Mouse (Mus musculus): ENCODE measurements around the gene Plekha3. TPM values are rescaled to one million over a fixed set of nuclear protein-coding genes. Genes with fewer than 3 reads are reported as not detected.
A peak's percentile ranks its signal among the peaks of the same experiment; 100 is the strongest.

The Plekha3 gene
- polyA plus RNA-seq, 1 experiment from 2014 or later = 11.5 TPM

DNA sequence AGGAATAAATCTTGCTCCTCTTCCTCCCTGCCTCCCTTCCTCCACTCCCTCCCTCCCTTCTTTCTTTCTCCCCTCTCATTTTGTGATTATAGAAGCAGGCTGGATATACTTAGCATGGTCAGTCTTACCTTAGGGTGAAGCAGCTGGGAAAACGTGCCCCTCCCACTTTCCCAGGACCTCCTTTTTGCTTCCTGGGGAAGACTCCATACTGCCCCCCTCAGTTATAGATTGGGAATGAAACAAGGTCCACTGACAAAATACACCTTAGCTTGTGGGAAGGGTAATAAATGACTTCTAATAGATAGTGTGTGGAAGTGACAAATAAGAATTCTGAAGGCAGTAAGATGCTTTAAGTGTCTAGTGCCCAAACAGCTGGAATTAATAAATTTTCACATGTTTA lies 19.1 kb upstream of the Plekha3 start:
- Histone ChIP-seq H3K9ac (no peak overlapping the region), H3K36me3 (no peaks in the 10 kb centered on the region), H3K27me3 (no peaks in the 10 kb centered on the region), H3K4me2 (replicated peaks) (no peak overlapping the region), H3K27ac (replicated peaks) (no peak overlapping the region), H3K4me1 (no peaks in the 10 kb centered on the region), H3K9me3 (replicated peaks) (no peaks in the 10 kb centered on the region), H3K4me3 (replicated peaks) (no peak overlapping the region)
- WGBS = 19% methylated on average over 1 of the region's 1 CpGs
- ATAC-seq (ENCODE audit: insufficient number of reproducible peaks, low FRiP score, low TSS enrichment, low read depth) = no peak

DNA sequence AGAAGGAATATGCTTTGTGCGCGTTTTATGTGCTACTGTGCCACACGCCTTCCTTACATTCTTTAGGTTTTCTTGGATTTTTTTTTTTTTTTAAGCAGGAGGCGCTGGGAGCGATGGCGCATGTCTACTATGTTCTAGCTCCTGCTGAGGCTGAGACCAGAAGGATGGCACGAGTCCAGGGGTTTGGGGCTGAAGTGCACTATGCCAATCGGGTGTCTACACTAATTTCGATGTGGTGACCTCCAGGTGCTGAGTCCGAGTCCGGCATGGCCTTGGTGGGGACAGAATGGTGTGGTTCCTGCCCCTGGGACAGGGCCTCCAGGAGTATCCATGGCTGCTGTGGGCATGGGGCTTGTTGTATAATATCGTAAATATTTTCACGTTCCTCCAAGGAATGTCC lies 16.5 kb upstream of the Plekha3 start:
- H3K9me3 ChIP-seq (replicated peaks) = no peaks in the 10 kb centered on the region
- 77% methylated on average over 13 of the region's 13 CpGs for WGBS
- no peaks in the 10 kb centered on the region for H3K27me3 ChIP-seq
- H3K4me2 ChIP-seq (replicated peaks) = no peak overlapping the region
- peaks cover 11% of the 10 kb centered on the region; the same call in 1 of the 2 replicates for H3K36me3 ChIP-seq
- no peaks in the 10 kb centered on the region for H3K4me1 ChIP-seq
- H3K9ac ChIP-seq = no peak overlapping the region
- H3K27ac ChIP-seq (replicated peaks) = no peak overlapping the region
- H3K4me3 ChIP-seq (replicated peaks) = no peak overlapping the region
- ATAC-seq (ENCODE audit: insufficient number of reproducible peaks, low FRiP score, low TSS enrichment, low read depth) = no peak

DNA sequence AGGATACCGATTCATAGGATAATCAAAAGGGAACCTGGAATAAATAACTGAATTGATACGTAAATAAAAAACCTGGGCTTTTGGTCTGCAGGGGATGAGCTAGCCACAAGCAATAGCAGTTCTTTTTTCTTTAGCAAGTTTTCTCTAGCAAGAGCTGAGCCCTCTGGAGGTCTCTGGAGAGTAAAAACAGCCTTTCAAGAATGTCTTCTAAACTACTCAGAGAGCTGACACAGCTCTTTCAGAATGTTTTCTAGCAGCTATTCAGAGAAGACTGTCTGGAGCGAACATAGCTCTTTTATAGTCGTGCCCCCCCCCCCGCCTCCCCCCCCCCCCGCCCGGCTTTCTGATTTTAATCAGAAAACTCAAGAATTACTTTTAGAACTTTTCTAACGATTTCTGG lies 15.7 kb upstream of the Plekha3 start:
- H3K9ac ChIP-seq = no peak overlapping the region
- H3K4me3 ChIP-seq (replicated peaks) = no peak overlapping the region
- peaks cover 18% of the 10 kb centered on the region for H3K36me3 ChIP-seq
- H3K4me1 ChIP-seq = no peaks in the 10 kb centered on the region
- no peak for ATAC-seq (ENCODE audit: insufficient number of reproducible peaks, low FRiP score, low TSS enrichment, low read depth)
- 32% methylated on average over 8 of the region's 8 CpGs for WGBS
- H3K4me2 ChIP-seq (replicated peaks) = no peak overlapping the region
- no peaks in the 10 kb centered on the region for H3K9me3 ChIP-seq (replicated peaks)
- H3K27ac ChIP-seq (replicated peaks) = no peak overlapping the region
- H3K27me3 ChIP-seq = no peaks in the 10 kb centered on the region

DNA sequence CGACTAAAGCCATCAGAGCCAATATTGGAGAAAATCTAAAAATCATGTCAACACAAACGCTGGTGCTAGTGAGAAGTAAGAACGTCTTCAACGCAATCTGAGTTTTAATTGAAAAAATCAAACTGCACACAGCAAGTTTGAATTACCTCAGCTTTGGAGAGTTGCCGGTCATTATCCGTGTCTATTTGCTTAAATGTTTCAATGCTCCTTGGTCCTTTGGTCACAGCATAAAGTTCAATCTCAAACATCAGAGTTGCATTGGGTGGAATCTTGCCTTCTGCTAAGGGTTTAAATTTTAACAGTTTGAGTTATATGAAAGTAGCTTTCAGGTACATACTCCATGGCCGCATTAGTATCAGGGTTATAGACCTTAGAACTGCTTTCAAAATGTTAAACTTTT lies 9.6 kb upstream of the Plekha3 start:
- H3K27ac ChIP-seq (replicated peaks) = no peak overlapping the region
- 90% methylated on average over 7 of the region's 7 CpGs for WGBS
- H3K9ac ChIP-seq = no peak overlapping the region
- H3K4me2 ChIP-seq (replicated peaks) = no peak overlapping the region
- no peak overlapping the region for H3K4me3 ChIP-seq (replicated peaks)
- no peak for ATAC-seq (ENCODE audit: insufficient number of reproducible peaks, low FRiP score, low TSS enrichment, low read depth)
- no peaks in the 10 kb centered on the region for H3K27me3 ChIP-seq
- H3K4me1 ChIP-seq = no peaks in the 10 kb centered on the region
- no peaks in the 10 kb centered on the region for H3K9me3 ChIP-seq (replicated peaks)
- peaks cover 37% of the 10 kb centered on the region for H3K36me3 ChIP-seq

DNA sequence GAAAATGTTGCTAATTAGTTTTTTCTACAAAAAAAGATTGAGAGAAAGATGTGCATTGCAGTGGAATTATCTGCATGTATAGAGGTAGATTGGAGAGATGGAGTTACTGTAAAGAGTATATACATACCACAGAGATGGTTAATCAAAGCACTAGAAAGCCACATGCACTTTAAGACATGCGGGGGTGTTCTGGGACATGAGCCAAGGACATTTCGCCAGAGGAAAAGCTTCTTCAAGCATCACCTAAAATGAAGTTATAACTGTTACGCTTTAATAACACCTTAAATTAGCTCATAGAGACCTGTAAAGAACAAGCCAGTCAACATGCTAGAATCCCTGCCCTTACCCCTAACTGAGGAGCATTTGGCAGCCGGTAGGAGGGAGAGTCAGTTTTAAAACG lies 7.9 kb upstream of the Plekha3 start:
- Histone ChIP-seq H3K27ac (replicated peaks) (no peak overlapping the region), H3K4me2 (replicated peaks) (no peak overlapping the region), H3K36me3 (peaks cover 30% of the 10 kb centered on the region), H3K9ac (no peak overlapping the region), H3K4me1 (0 out of 2 replicates have a peak, but pooled peaks cover 4% of the 10 kb centered on the region), H3K4me3 (replicated peaks) (no peak overlapping the region), H3K27me3 (no peaks in the 10 kb centered on the region), H3K9me3 (replicated peaks) (no peaks in the 10 kb centered on the region)
- no peak for ATAC-seq (ENCODE audit: insufficient number of reproducible peaks, low FRiP score, low TSS enrichment, low read depth)
- 53% methylated on average over 5 of the region's 5 CpGs for WGBS

DNA sequence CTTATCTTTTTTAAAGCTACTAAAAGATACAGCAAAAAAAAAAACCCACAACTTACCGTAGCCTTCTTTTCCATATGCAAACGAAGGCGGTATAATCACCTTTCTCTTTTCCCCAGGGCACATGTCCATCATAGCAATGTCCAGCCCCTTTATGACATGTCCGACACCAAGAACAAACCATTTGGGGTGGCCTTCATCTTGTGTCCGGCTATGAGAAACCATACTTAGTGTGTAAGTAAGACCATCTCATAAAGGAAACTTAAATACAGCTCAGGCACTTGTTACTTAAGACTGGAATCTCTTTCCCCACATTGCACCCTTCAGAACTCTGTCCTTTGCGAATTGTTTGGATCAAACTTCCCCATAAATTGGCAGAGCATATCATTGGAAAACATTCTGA lies 3.4 kb upstream of the Plekha3 start:
- 79% methylated on average over 6 of the region's 6 CpGs for WGBS
- Histone ChIP-seq H3K9me3 (replicated peaks) (no peaks in the 10 kb centered on the region), H3K27me3 (no peaks in the 10 kb centered on the region), H3K9ac (no peak overlapping the region; the same call in 1 of the 2 replicates), H3K4me1 (peaks cover 21% of the 10 kb centered on the region), H3K4me3 (replicated peaks) (peak overlapping the region; percentile 54), H3K36me3 (0 out of 2 replicates have a peak, but pooled peaks cover 8% of the 10 kb centered on the region), H3K27ac (replicated peaks) (peak overlapping the region; percentile 87; the same call in 1 of the 2 replicates), H3K4me2 (replicated peaks) (peak overlapping the region; percentile 62)
- no peak for ATAC-seq (ENCODE audit: insufficient number of reproducible peaks, low FRiP score, low TSS enrichment, low read depth)

DNA sequence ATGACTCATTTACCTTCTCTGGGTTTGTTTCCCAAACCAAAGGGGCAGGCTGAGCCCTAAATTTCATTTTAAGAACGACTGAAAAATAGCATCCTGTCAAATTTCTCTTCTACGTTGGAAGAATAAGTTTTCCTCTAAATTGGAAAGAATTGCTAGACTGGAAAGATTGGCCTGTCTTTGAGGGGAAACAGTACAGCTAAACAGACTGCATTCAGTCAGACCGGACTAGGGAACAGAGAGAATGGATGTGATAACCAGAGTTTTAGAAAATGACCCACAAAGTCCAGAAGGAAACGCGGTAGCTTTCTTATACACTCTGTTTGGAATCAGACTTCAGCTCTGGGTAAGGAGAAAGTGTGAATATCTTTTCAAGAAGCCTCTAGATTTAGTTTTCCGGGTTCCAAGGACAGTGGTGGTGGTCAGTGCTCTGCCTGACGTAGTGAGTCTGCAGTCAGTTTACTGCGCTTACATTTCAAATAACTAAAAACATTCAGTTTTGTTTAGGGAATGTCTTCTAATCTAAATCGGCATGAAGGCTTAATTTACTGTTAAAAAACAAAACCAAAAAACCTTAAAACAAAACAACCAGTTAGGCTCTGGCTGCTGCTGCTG lies 2.8 kb upstream of the Plekha3 start:
- Histone ChIP-seq H3K36me3 (0 out of 2 replicates have a peak, but pooled peaks cover 6% of the 10 kb centered on the region), H3K27me3 (no peaks in the 10 kb centered on the region), H3K4me1 (peaks cover 24% of the 10 kb centered on the region), H3K9ac (peak overlapping the region; percentile 41; the same call in 1 of the 2 replicates), H3K4me2 (replicated peaks) (peak overlapping the region; percentile 62), H3K27ac (replicated peaks) (peak overlapping the region; percentile 87), H3K4me3 (replicated peaks) (peak overlapping the region; percentile 54), H3K9me3 (replicated peaks) (no peaks in the 10 kb centered on the region)
- WGBS = 20% methylated on average over 9 of the region's 9 CpGs
- ATAC-seq (ENCODE audit: insufficient number of reproducible peaks, low FRiP score, low TSS enrichment, low read depth) = no peak

DNA sequence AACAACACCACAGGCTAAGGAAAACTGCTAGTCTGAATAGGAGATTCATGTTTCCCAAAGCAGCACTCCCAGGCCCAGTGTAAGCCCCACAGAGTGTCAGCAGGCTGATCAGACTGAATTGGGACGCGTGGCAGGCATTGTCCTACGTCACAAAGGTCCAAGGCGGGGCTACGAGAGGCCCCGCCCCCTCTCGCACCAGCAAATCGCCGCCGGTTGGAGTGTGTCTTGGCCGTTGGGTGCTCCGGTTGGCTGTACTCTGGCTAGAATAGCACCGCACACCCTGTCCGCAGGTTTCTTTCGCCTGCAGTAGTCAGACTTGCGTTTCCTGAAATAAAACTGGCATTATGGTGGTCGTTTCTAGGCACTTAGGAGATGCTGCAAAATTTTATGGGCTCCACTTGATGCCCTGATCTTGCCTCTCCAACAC lies 2.1 kb upstream of the Plekha3 start, which contains the start of gene Fkbp7:
TSS of gene Fkbp7 (minus strand) at position 151 of the 427 bp plus-strand sequence.
- Histone ChIP-seq H3K27me3 (no peaks in the 10 kb centered on the region), H3K27ac (replicated peaks) (peak within 1 kb of the TSS; percentile 87), H3K9me3 (replicated peaks) (no peaks in the 10 kb centered on the region), H3K36me3 (0 out of 2 replicates have a peak, but pooled peaks cover 3% of the 10 kb centered on the region), H3K4me2 (replicated peaks) (peak within 1 kb of the TSS; percentile 62), H3K4me1 (peaks cover 24% of the 10 kb centered on the region), H3K9ac (peak within 1 kb of the TSS; percentile 41; the same call in 1 of the 2 replicates), H3K4me3 (replicated peaks) (peak within 1 kb of the TSS; percentile 54)
- peak; percentile 92 for ATAC-seq (ENCODE audit: insufficient number of reproducible peaks, low FRiP score, low TSS enrichment, low read depth)
- WGBS = under 1% methylated on average over 17 of the region's 17 CpGs

DNA sequence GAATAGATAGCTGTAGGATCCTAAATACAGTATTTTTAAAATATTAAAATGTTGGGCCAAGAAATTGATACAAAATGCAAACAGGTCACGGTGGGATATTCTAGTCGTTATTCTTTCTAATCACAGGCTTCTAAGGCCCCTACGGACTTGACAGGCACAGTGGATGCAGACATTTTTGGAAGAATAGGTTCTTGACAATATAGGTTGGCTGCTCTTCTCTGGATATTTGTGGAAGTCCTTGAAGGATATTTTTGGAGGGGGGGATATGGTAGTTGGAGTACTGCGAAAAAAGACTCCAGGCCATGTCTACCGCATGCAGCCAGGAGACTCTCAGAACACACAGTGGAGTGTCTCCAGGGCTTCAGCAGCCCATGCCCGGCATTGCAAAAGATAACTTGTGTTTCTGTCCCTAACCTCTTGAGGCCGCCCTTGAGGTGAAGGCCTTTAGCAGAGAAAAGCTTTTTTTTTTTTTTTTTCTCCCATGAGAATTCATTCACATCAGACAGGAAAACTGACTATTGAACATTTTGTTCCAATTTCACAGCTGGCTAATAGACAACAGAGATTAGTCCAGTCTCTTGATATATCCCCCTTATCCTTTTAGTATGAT lies 1.5 kb upstream of the Plekha3 start:
- no peak for ATAC-seq (ENCODE audit: insufficient number of reproducible peaks, low FRiP score, low TSS enrichment, low read depth)
- Histone ChIP-seq H3K9ac (no peak overlapping the region), H3K36me3 (0 out of 2 replicates have a peak, but pooled peaks cover 3% of the 10 kb centered on the region), H3K4me1 (peaks cover 24% of the 10 kb centered on the region), H3K9me3 (replicated peaks) (no peaks in the 10 kb centered on the region), H3K27ac (replicated peaks) (peak overlapping the region; percentile 87), H3K4me3 (replicated peaks) (peak overlapping the region; percentile 54), H3K4me2 (replicated peaks) (peak overlapping the region; percentile 62), H3K27me3 (no peaks in the 10 kb centered on the region)
- WGBS = 35% methylated on average over 7 of the region's 7 CpGs

DNA sequence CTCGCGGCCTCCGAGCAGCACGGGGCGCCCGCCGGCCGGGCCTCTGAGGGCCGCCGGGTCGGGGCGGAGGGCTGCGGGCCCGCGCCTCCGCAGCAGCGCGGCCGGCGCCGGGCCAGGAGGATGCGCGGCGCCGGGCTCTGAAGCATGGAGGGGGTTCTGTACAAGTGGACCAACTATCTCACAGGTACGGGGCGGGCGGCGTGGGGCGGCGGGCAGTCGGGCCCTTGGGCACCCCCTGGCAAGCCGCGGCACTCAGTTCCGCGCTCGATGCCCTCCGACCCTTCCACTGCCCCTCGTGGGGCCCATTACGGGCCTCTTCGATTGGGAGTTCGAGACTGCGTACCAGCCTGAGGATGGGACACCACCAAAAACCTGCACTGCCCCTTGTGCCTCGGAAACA lies 370 bp downstream of the Plekha3 start:
- H3K36me3 ChIP-seq = no peaks in the 10 kb centered on the region
- under 1% methylated on average over 44 of the region's 44 CpGs for WGBS
- peak overlapping the region; percentile 90 for H3K4me3 ChIP-seq (replicated peaks)
- peak overlapping the region; percentile 71 for H3K4me2 ChIP-seq (replicated peaks)
- ATAC-seq (ENCODE audit: insufficient number of reproducible peaks, low FRiP score, low TSS enrichment, low read depth) = peak; percentile 5; the same call in 1 of the 2 replicates
- H3K9ac ChIP-seq = peak overlapping the region; percentile 82
- H3K4me1 ChIP-seq = peaks cover 24% of the 10 kb centered on the region
- H3K9me3 ChIP-seq (replicated peaks) = no peaks in the 10 kb centered on the region
- no peaks in the 10 kb centered on the region for H3K27me3 ChIP-seq
- peak overlapping the region; percentile 86 for H3K27ac ChIP-seq (replicated peaks)

DNA sequence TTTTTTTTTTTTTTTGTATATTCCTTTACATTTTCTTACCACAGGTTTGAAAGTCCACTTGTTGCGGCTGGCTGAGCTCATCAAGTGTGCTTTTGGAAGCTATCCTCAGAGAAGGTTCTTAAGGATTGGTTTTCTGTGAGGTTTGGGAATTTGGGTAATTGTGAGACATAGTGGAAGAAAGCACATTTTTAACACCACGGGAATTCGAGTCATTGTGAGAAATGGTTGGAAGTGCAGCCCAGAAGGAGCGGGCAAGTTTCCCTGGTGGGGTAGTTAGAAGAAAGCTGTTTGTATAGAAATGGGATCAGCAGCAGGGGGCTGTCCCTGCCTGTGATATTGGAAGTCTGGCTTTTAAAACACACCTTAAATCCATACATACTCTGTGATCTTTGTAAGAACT lies 868 bp downstream of the Plekha3 start:
- peak overlapping the region; percentile 71 for H3K4me2 ChIP-seq (replicated peaks)
- H3K27ac ChIP-seq (replicated peaks) = 0 out of 2 replicates have a peak overlapping the region, but pooled peaks have one; percentile 17
- no peak for ATAC-seq (ENCODE audit: insufficient number of reproducible peaks, low FRiP score, low TSS enrichment, low read depth)
- no peaks in the 10 kb centered on the region for H3K27me3 ChIP-seq
- H3K4me3 ChIP-seq (replicated peaks) = peak overlapping the region; percentile 90
- peaks cover 24% of the 10 kb centered on the region for H3K4me1 ChIP-seq
- H3K36me3 ChIP-seq = no peaks in the 10 kb centered on the region
- 12% methylated on average over 4 of the region's 4 CpGs for WGBS
- H3K9ac ChIP-seq = peak overlapping the region; percentile 82; the same call in 1 of the 2 replicates
- no peaks in the 10 kb centered on the region for H3K9me3 ChIP-seq (replicated peaks)
